Mouse (Mus musculus) lung, embryonic 16.5 days (tissue): ENCODE data around the gene Trim2. TPM values are rescaled to one million over a fixed set of nuclear protein-coding genes. Genes with fewer than 3 reads are reported as not detected.

Experiments
- ATAC-seq: fragments of 200-750 bp; cut with Nextera tagmentation; 2 replicates; pipeline ENCODE4 v1.8.0; 2017; ENCODE audit warnings: low read depth, mild to moderate bottlenecking, moderate library complexity
- H3K27ac ChIP-seq: fragments of 300-500 bp; sonication (generic); 2 replicates; pipeline ENCODE4 v1.5.1; 2014; ENCODE audit warnings: mild to moderate bottlenecking, control low read depth, low read length
- H3K27me3 ChIP-seq: fragments of 300-500 bp; sonication (generic); 2 replicates; pipeline ENCODE4 v1.6.1; 2014; ENCODE audit warnings: low read depth, low read length, mixed read lengths; ENCODE audit not compliant: control insufficient read depth, insufficient read depth
- H3K36me3 ChIP-seq: fragments of 300-500 bp; sonication (generic); 2 replicates; pipeline ENCODE4 v1.6.1; 2014; ENCODE audit warnings: low read length; ENCODE audit not compliant: control insufficient read depth, insufficient read depth
- H3K4me1 ChIP-seq: fragments of 300-500 bp; sonication (generic); replicated peaks from 2 replicates; pipeline ENCODE4 v1.6.1; 2014; ENCODE audit warnings: low read length, mixed read lengths; ENCODE audit not compliant: control insufficient read depth, insufficient read depth
- H3K4me2 ChIP-seq: fragments of 300-500 bp; sonication (generic); 2 replicates; pipeline ENCODE4 v1.6.1; 2014; ENCODE audit warnings: low read depth, low read length, control low read depth
- H3K4me3 ChIP-seq: fragments of 300-500 bp; sonication (generic); 2 replicates; pipeline ENCODE4 v1.5.1; 2014; ENCODE audit warnings: mild to moderate bottlenecking, low read length, control low read depth
- H3K9ac ChIP-seq: fragments of 300-500 bp; sonication (generic); 2 replicates; pipeline ENCODE4 v1.6.1; 2014; ENCODE audit warnings: low read length, control low read depth
- H3K9me3 ChIP-seq: fragments of 300-500 bp; sonication (generic); 2 replicates; pipeline ENCODE4 v1.6.1; 2016; ENCODE audit warnings: low read length; ENCODE audit not compliant: control insufficient read depth
- WGBS: fragments of 180-500 bp; shearing (Covaris S2); extraction: QIAGEN DNeasy Blood & Tissue Kit; methylation state at CpG from one replicate; pipeline ENCODE4 v1.1.7; 2014; 5-methylcytosine and 5-hydroxymethylcytosine counted together
- polyA plus RNA-seq: library from polyadenylated mRNA; unstranded; fragments of >200 nt; fragmentation: Nextera tagmentation; extraction: Ambion mirVana; gene quantifications from 2 replicates; pipeline ENCODE4 v1.2.1, GENCODE M21; 2015

Gene Trim2
- polyA plus RNA-seq, 1 experiment from 2014 or later: 31.9 TPM

- Histone ChIP-seq H3K9me3 (no peaks in the 10 kb centered on the region), H3K4me1 (no peaks in the 10 kb centered on the region), H3K27ac (no peak overlapping the region), H3K27me3 (no peaks in the 10 kb centered on the region), H3K4me2 (no peak overlapping the region), H3K4me3 (no peak overlapping the region), H3K9ac (no peak overlapping the region), H3K36me3 (0 out of 2 replicates have a peak, but pooled peaks cover 4% of the 10 kb centered on the region)
- no peak for ATAC-seq
- WGBS: 64% methylated on average over 8 of the region's 8 CpGs
These were observed 137.2 kb downstream of the Trim2 start for GRCm38 (mm10) chr3:84169393-84170005.

GRCm38 (mm10) chr3:84168943-84169342, 137.7 kb downstream of the Trim2 start:
- Histone ChIP-seq H3K36me3 (0 out of 2 replicates have a peak, but pooled peaks cover 6% of the 10 kb centered on the region), H3K9ac (no peak overlapping the region), H3K27ac (no peak overlapping the region), H3K27me3 (no peaks in the 10 kb centered on the region), H3K4me1 (no peaks in the 10 kb centered on the region), H3K4me3 (no peak overlapping the region), H3K4me2 (no peak overlapping the region), H3K9me3 (no peaks in the 10 kb centered on the region)
- ATAC-seq: no peak
- WGBS: 79% methylated on average over 6 of the region's 6 CpGs

GRCm38 (mm10) chr3:84166073-84166472, 140.6 kb downstream of the Trim2 start:
- H3K9ac ChIP-seq: no peak overlapping the region
- WGBS: 86% methylated on average over 5 of the region's 5 CpGs
- ATAC-seq: no peak
- H3K4me2 ChIP-seq: no peak overlapping the region
- 0 out of 2 replicates have a peak, but pooled peaks cover 5% of the 10 kb centered on the region for H3K36me3 ChIP-seq
- H3K27ac ChIP-seq: no peak overlapping the region
- H3K27me3 ChIP-seq: no peaks in the 10 kb centered on the region
- no peaks in the 10 kb centered on the region for H3K4me1 ChIP-seq
- H3K9me3 ChIP-seq: no peaks in the 10 kb centered on the region
- no peak overlapping the region for H3K4me3 ChIP-seq

GRCm38 (mm10) chr3:84165391-84165790, 141.3 kb downstream of the Trim2 start:
- no peaks in the 10 kb centered on the region for H3K27me3 ChIP-seq
- no peaks in the 10 kb centered on the region for H3K9me3 ChIP-seq
- 0 out of 2 replicates have a peak, but pooled peaks cover 5% of the 10 kb centered on the region for H3K36me3 ChIP-seq
- no peak overlapping the region for H3K4me2 ChIP-seq
- WGBS: 92% methylated on average over 3 of the region's 3 CpGs
- ATAC-seq: no peak
- no peak overlapping the region for H3K27ac ChIP-seq
- H3K9ac ChIP-seq: no peak overlapping the region
- no peaks in the 10 kb centered on the region for H3K4me1 ChIP-seq
- no peak overlapping the region for H3K4me3 ChIP-seq

GRCm38 (mm10) chr3:84157559-84158350, 148.9 kb downstream of the Trim2 start:
- no peak overlapping the region for H3K9ac ChIP-seq
- no peaks in the 10 kb centered on the region for H3K27me3 ChIP-seq
- H3K4me3 ChIP-seq: no peak overlapping the region
- no peaks in the 10 kb centered on the region for H3K36me3 ChIP-seq
- H3K4me2 ChIP-seq: no peak overlapping the region
- H3K27ac ChIP-seq: no peak overlapping the region
- WGBS: 74% methylated on average over 4 of the region's 4 CpGs
- H3K4me1 ChIP-seq: peaks cover 3% of the 10 kb centered on the region; the same call in 1 of the 2 replicates
- H3K9me3 ChIP-seq: no peaks in the 10 kb centered on the region
- no peak for ATAC-seq

- 56% methylated on average over 4 of the region's 4 CpGs for whole genome bisulfite sequencing
These were observed 149.7 kb downstream of the Trim2 start for GRCm38 (mm10) chr3:84157011-84157410.

GRCm38 (mm10) chr3:84156105-84156504, 150.6 kb downstream of the Trim2 start:
- Histone ChIP-seq H3K4me1 (peaks cover 3% of the 10 kb centered on the region; the same call in 1 of the 2 replicates), H3K9ac (peak overlapping the region; percentile 50), H3K27me3 (no peaks in the 10 kb centered on the region), H3K9me3 (no peaks in the 10 kb centered on the region), H3K4me3 (no peak overlapping the region), H3K4me2 (peak overlapping the region; percentile 98), H3K27ac (peak overlapping the region; percentile 58; the same call in 1 of the 2 replicates), H3K36me3 (no peaks in the 10 kb centered on the region)
- WGBS: 43% methylated on average over 6 of the region's 6 CpGs
- ATAC-seq: no peak

More at GRCm38 (mm10) chr3:84157011-84157410, 149.7 kb downstream of the Trim2 start:
- Histone ChIP-seq H3K9me3 (no peaks in the 10 kb centered on the region), H3K4me1 (peaks cover 3% of the 10 kb centered on the region; the same call in 1 of the 2 replicates), H3K36me3 (no peaks in the 10 kb centered on the region), H3K9ac (no peak overlapping the region), H3K27ac (no peak overlapping the region), H3K4me2 (no peak overlapping the region), H3K4me3 (no peak overlapping the region), H3K27me3 (no peaks in the 10 kb centered on the region)
- ATAC-seq: no peak

- Histone ChIP-seq H3K36me3 (no peaks in the 10 kb centered on the region), H3K4me3 (peak within 1 kb of the TSS; percentile 69), H3K9me3 (no peaks in the 10 kb centered on the region), H3K27ac (peak within 1 kb of the TSS; percentile 82), H3K9ac (peak within 1 kb of the TSS; percentile 82), H3K27me3 (no peaks in the 10 kb centered on the region), H3K4me2 (peak within 1 kb of the TSS; percentile 98), H3K4me1 (peaks cover 3% of the 10 kb centered on the region; the same call in 1 of the 2 replicates)
- under 1% methylated on average over 29 of the region's 29 CpGs for WGBS
- ATAC-seq: peak; percentile 100
These were observed 151.1 kb downstream of the Trim2 start, which contains the start of gene Mnd1 for GRCm38 (mm10) chr3:84155558-84156006. Mnd1 (minus strand) TSS chr3:84155786.

GRCm38 (mm10) chr3:84155146-84155545, 151.5 kb downstream of the Trim2 start:
- Histone ChIP-seq H3K36me3 (no peaks in the 10 kb centered on the region), H3K4me1 (peaks cover 3% of the 10 kb centered on the region; the same call in 1 of the 2 replicates), H3K4me2 (peak overlapping the region; percentile 98), H3K9me3 (no peaks in the 10 kb centered on the region), H3K27me3 (no peaks in the 10 kb centered on the region), H3K27ac (peak overlapping the region; percentile 82), H3K9ac (peak overlapping the region; percentile 82), H3K4me3 (peak overlapping the region; percentile 69)
- WGBS: under 1% methylated on average over 27 of the region's 27 CpGs
- ATAC-seq: peak; percentile 27
